Mouse (Mus musculus) adrenal gland, postnatal 4 days (tissue): ENCODE measurements at regions not wholly inside any gene's neighbourhood (a gene's known extent, or its start where the extent isn't known, plus 50 kb on each side); places are given as distances from the start of the nearest gene placed in this dataset.
"Not testable (repeated sequence)": the region's sequence is repeated elsewhere in the genome, so short reads cannot be mapped to it uniquely, and the experiment has no call there.

Experiments used
- DNase-seq, 2 experiments: peaks; one replicate each; pipeline ENCODE4 v3.0.0; 2021 to 2022; ENCODE audit warnings: low spot score in 2 of 2, mixed read lengths in 2 of 2

DNA sequence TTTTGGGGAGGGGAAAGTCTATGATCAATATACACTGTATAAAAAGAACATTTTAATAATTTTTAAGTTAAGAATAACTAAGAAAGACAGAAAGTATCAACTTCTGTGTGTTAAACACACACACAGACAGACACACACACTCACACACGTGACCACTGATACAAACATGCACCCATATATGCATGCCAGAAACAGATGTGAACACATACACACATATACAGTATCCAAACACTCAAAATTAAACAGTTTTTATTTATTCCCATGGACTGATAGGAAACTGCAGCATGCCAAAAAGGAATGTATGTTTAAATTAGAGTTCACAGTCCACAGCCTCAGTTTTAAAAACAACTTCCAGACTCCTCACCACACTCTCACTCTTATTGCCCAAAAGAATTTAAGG, 203.4 kb upstream of the Tbl1x start:
- DNase-seq: no peak

DNA sequence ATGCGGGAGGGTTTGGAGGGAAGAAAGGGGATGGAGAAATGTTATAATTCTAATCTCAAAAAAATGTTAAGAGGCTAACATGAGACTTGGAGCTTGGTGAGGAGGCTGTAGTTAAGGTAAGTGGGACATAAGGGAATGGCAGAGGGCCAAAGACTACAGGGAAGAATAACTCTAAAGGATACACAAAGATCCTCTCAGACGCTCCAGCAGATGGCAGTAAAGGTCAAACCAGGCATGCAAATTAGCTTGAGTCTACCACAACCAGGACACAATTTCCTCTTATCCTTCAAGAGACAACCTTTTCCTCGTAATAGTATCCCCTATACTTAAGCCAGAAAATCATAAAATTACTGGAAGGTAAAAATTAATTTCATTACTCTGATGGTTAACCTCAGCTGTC, 196.4 kb upstream of the Tbl1x start:
- peak in 1 of 2 experiments; percentile 3 for DNase-seq

GRCm38 (mm10) chrX:77323644-77324043, 187.2 kb upstream of the Tbl1x start:
- DNase-seq: no peak

- no peak for DNase-seq
Observed at GRCm38 (mm10) chrX:77353181-77353580, 157.6 kb upstream of the Tbl1x start.

GRCm38 (mm10) chrX:77360551-77360950, 150.3 kb upstream of the Tbl1x start:
- DNase-seq: no peak

DNA sequence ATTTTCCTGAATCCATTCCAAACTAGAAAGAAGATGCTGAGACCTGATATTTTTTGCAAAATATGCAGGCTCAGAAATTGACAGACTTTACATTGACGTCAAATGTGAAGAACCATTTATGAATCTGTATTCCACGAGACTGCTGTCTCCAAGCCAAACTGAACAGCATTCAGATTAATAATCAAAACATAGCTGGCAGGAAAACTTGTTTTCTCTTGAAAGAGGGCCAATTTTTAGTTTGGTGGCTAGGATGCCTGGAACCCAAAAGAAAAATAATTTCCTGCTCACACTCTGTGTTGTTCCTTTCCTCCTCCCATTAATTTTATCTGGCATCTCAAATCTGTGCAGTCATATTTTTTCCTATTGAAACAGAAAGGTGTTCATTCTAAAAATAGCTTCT, 149.7 kb upstream of the Tbl1x start:
- DNase-seq: no peak

- no peak for DNase-seq
Observed at GRCm38 (mm10) chrX:77363657-77364056, 147.2 kb upstream of the Tbl1x start.

DNA sequence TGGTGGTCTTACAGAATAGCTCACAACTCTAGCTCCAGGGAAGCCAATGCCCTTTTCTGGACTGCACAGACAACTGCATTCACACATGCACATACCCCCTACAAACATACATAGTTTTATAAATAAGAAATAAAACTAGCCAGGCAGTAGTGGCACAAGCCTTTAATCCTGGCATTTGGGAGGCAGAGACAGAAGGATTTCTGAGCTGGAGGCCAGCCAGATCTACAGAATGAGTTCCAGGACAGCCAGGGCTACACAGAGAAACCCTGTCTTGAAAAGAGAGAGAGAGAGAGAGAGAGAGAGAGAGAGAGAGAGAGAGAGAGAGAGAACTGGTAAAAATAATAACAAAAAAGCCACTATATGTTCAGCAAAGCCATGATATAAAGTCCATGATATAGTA, 143.5 kb upstream of the Tbl1x start:
- no peak for DNase-seq

DNA sequence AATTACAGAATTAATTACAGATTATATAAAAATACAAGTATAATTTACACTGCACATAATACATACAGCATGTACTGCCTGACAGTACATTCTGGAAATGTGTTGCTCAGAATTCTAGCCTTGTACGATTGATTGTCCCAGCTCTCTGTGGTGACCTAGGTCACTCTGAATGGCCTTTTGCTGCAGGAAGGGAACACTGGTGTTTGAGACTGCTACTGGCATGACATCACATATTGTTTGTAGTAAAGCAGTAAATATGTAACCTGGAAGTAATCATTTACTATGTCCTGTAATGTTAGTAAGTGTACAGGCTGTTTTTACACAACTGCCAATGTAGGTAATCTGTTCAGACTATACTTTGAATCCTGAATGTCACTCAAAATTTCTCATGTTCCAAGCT, 123.5 kb upstream of the Tbl1x start:
- no peak for DNase-seq

- no peak for DNase-seq
Observed at GRCm38 (mm10) chrX:77391760-77392446, 118.9 kb upstream of the Tbl1x start.

- DNase-seq: no peak
Observed at GRCm38 (mm10) chrX:77406896-77407295, 103.9 kb upstream of the Tbl1x start.

DNA sequence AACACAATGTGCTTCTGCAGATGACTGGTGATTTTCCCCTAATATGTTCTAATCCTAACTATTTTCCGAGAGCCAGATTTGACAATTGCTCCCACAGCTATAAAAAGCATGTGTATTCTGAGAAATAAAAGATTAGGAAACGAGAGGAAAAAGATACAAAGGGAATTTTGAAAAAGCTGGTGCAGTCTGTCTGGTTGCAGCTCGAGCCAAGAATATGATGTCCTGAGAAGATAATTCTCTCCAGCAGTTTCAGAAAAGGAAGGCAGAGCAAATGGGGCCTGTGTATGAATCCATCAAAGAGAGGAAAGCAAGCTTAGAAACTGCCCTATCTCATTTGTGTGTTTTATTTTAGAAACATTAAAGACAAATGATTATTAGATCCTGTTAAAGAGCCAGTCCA, 102.9 kb upstream of the Tbl1x start:
- DNase-seq: no peak

DNA sequence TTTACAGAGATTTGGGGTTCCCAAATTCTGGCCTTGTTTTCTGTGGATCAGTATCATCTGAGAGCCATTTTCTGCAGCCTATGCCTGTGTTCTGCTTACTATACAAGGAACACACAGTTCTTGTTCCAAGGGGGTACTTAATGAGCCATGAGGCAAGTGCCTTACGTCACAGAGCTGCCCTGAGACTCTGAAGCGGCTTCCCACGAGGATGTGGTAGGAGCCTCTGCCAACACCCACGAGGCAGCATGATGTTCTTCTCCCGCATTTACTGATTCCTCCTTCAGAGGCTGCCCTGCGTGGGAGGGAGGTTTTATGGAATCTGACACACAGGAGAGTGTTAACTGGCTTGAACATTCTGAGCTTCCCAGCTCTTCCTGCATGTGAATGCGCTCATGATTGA, 101.4 kb upstream of the Tbl1x start:
- no peak for DNase-seq

DNA sequence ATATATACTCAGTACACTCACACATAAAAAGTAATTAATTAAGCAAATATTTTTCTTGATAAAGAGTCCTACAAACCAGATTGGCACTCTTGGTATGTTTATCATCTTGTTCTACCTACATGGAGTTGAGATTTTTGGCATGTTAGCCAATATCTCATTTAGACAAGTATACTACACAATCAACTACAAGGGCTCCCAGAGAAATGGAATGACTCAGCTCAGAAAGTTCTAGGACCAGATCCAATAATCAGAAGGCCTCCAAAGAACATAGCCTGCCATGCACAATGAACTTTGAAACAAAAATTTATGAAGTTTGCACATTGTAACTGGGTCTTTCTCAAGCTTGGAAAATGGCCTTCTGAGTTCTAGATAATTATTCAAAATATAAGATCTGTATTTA, 100.0 kb upstream of the Tbl1x start:
- no peak for DNase-seq

DNA sequence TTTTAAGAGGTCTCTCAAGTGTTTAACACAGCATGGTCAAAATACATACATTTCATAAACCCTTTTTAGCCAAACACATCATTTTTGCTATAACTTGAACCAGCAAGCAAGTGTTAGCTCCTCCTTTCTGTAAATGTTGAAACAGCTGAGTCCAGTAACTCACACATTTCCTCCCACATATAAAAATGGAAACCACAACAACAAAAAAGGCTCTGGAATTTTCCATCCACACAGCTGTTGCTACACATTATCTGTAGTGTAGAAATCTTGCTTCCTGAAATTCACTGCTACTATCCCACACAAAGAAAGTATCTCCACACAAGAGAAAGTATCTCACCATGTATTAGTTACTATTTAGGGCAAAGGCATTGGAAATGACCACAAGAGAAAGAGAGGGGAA, 96.7 kb upstream of the Tbl1x start:
- no peak for DNase-seq

- DNase-seq: no peak
Observed at GRCm38 (mm10) chrX:77417766-77418165, 93.0 kb upstream of the Tbl1x start.

DNA sequence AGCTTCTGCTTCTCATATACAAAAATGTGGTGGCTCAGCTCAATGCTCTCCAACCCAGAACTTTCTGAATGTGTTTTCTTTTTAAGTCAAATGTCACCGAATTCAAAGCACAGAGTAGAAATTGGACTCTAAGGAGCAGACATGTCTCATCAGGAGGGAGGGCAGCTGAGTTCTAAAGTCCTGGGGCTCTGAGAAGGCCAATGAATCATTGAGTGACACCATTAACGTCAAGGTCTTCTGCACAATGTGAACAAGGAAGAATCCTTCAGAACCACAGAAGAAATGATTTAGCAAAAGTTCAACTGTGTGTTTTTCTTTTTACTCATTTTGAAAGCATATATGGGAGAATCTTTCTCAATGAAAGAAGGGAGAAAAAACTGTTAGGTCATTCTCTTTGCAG, 88.6 kb upstream of the Tbl1x start:
- no peak for DNase-seq

DNA sequence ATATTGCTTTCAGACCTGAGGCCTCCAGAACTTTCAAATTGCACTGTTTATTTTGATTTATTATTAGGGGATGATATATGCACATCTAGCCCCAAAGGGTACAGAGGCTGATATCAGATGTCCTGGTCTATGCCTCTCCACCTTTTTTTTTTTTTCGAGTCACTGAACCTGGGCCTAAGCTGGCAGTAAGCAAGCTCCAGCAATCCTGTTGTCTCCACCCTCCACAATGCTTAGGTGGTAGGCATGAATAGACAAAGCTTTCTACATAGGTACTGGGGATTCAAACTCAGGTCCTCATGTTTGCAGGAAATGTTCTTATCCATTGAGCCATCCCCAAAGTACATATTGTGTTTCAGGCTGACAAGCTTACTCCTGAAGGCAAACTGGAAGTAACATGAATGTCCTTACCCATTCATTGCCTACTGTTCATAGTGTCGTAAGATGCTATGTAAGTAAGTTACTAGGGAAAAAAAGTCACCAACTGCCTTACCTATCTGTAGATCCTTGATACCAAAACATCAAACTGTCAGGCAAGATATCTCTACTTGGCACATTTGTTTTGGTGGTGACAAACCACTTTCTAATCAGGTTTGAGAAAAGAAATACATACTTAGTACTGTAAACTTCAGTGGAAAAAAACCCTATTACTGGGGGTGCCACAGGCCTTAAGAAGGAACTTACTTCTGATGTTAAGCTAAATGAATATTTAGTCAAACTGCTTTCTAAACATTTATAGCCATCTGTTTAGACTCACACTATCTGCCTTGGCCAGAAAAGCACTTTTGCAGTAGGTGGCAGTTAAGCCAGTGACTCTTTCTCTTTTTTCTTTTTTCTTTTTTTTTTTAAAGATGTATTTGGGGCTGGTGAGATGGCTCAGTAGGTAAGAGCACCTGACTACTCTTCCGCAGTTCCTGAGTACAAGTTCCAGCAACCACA, 85.8 kb upstream of the Tbl1x start:
- DNase-seq: no peak

DNA sequence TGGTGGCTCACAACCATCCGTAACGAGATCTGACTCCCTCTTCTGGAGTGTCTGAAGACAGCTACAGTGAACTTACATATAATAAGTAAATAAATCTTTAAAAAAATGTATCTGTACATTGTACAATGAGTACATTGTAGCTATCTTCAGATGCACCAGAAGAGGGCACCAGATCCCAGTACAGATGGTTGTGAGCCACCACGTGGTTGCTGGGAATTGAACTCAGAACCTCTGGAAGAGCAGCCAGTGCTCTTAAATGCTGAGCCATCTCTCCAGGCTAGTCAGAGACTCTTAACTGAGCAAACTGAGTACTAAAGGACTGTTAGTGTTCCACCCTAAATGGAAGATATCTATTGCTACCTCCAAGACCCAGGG, 85.1 kb upstream of the Tbl1x start:
- not testable (repeated sequence) for DNase-seq

GRCm38 (mm10) chrX:77426836-77427235, 84.0 kb upstream of the Tbl1x start:
- DNase-seq: not testable (repeated sequence)

DNA sequence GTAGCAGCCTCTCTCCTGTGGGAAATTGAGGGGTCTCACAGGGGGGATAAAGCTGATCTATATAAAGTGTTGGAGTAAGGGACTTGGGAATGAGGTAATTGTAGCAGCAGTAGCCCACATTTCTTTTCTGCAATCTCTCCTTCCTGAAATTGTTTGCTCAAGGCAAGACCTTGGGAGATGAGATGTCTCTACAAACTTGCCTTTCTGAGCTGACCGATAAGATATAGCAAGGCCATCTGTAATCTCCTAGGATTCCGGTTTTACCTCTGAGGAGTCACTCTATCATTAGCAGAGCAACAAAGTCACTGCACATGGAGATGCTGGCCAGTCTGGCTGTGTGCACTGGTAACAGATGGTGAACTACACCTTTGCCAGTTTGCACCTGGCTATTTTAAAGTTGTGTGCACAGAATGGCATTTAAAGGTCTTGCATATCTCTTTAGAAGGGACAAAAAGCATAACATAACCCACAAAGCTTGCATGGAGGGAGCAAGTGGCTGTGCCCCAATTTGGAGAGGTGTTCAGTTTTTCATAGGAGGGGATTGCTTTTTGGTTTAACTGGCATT, 78.7 kb upstream of the Tbl1x start:
- DNase-seq: no peak
